Mouse (Mus musculus) stomach, embryonic 15.5 days (tissue): ENCODE results near the gene Rgs6. TPM values are rescaled to one million over a fixed set of nuclear protein-coding genes. Genes with fewer than 3 reads are reported as not detected.

Source experiments
- ATAC-seq: fragments of 200-750 bp; cut with Nextera tagmentation; 2 replicates; pipeline ENCODE4 v1.8.0; 2017; ENCODE audit warnings: low read depth, moderate number of reproducible peaks, moderate TSS enrichment; ENCODE audit not compliant: insufficient read depth, low FRiP score
- H3K27ac ChIP-seq: fragments of 300-500 bp; sonication (generic); 2 replicates; pipeline ENCODE4 v1.5.1; 2015; ENCODE audit warnings: mild to moderate bottlenecking, inconsistent platforms
- H3K27me3 ChIP-seq: fragments of 300-500 bp; sonication (generic); replicated peaks from 2 replicates; pipeline ENCODE4 v1.6.1; 2015; ENCODE audit warnings: inconsistent platforms
- H3K36me3 ChIP-seq: fragments of 300-500 bp; sonication (generic); 2 replicates; pipeline ENCODE4 v1.6.1; 2015; ENCODE audit warnings: inconsistent platforms
- H3K4me1 ChIP-seq: fragments of 300-500 bp; sonication (generic); 2 replicates; pipeline ENCODE4 v1.6.1; 2015; ENCODE audit warnings: inconsistent platforms
- H3K4me2 ChIP-seq: fragments of 300-500 bp; sonication (generic); 2 replicates; pipeline ENCODE4 v1.6.1; 2015; ENCODE audit warnings: mild to moderate bottlenecking, inconsistent platforms
- H3K4me3 ChIP-seq: fragments of 300-500 bp; sonication (generic); replicated peaks from 2 replicates; pipeline ENCODE4 v1.5.1; 2015; ENCODE audit warnings: inconsistent platforms
- H3K9ac ChIP-seq: fragments of 300-500 bp; sonication (generic); 2 replicates; pipeline ENCODE4 v1.6.1; 2015; ENCODE audit warnings: inconsistent platforms
- H3K9me3 ChIP-seq: fragments of 300-500 bp; sonication (generic); 2 replicates; pipeline ENCODE4 v1.6.1; 2016; ENCODE audit warnings: inconsistent platforms
- WGBS: fragments of 180-500 bp; shearing (Covaris S2); methylation state at CpG from one replicate; pipeline ENCODE4 v1.1.7; 2015; 5-methylcytosine and 5-hydroxymethylcytosine counted together
- polyA plus RNA-seq: library from polyadenylated mRNA; unstranded; fragments of >200 nt; fragmentation: Nextera tagmentation; extraction: Ambion mirVana; gene quantifications from 2 replicates; pipeline ENCODE4 v1.2.1, GENCODE M21; 2015

The Rgs6 gene
- polyA plus RNA-seq, 1 experiment from 2014 or later = 2.0 TPM

- H3K4me3 ChIP-seq = no peak overlapping the region
- H3K4me1 ChIP-seq = no peaks in the 10 kb centered on the region
- no peaks in the 10 kb centered on the region for H3K36me3 ChIP-seq
- H3K9ac ChIP-seq = no peak overlapping the region
- no peak overlapping the region for H3K27ac ChIP-seq
- no peak overlapping the region for H3K4me2 ChIP-seq
- no peaks in the 10 kb centered on the region for H3K27me3 ChIP-seq
- ATAC-seq = no peak
- 83% methylated on average over 5 of the region's 5 CpGs for WGBS
- no peaks in the 10 kb centered on the region for H3K9me3 ChIP-seq
Observed at GRCm38 (mm10) chr12:83136031-83136430, 547.9 kb downstream of the Rgs6 start.

- Histone ChIP-seq H3K27me3 (no peaks in the 10 kb centered on the region), H3K4me3 (no peak overlapping the region), H3K36me3 (no peaks in the 10 kb centered on the region), H3K4me1 (no peaks in the 10 kb centered on the region), H3K27ac (no peak overlapping the region), H3K9ac (no peak overlapping the region), H3K4me2 (no peak overlapping the region), H3K9me3 (no peaks in the 10 kb centered on the region)
- no peak for ATAC-seq
- 81% methylated on average over 2 of the region's 2 CpGs for WGBS
Observed at GRCm38 (mm10) chr12:83136460-83136859, 548.4 kb downstream of the Rgs6 start.

- 76% methylated on average over 3 of the region's 3 CpGs for WGBS
- H3K4me3 ChIP-seq = no peak overlapping the region
- H3K27ac ChIP-seq = no peak overlapping the region
- H3K4me2 ChIP-seq = no peak overlapping the region
- no peaks in the 10 kb centered on the region for H3K36me3 ChIP-seq
- H3K27me3 ChIP-seq = no peaks in the 10 kb centered on the region
- no peak for ATAC-seq
- no peaks in the 10 kb centered on the region for H3K4me1 ChIP-seq
- no peak overlapping the region for H3K9ac ChIP-seq
- no peaks in the 10 kb centered on the region for H3K9me3 ChIP-seq
Observed at GRCm38 (mm10) chr12:83137001-83137400, 548.9 kb downstream of the Rgs6 start.

- WGBS = 19% methylated on average over 2 of the region's 2 CpGs
- Histone ChIP-seq H3K27me3 (no peaks in the 10 kb centered on the region), H3K27ac (no peak overlapping the region)
Observed at GRCm38 (mm10) chr12:83141164-83141563, 553.1 kb downstream of the Rgs6 start.

GRCm38 (mm10) chr12:83142507-83142906 is 554.4 kb downstream of the Rgs6 start:
- WGBS = 55% methylated on average over 2 of the region's 2 CpGs
- Histone ChIP-seq H3K4me3 (no peak overlapping the region), H3K9me3 (no peaks in the 10 kb centered on the region), H3K4me2 (no peak overlapping the region), H3K36me3 (no peaks in the 10 kb centered on the region), H3K9ac (no peak overlapping the region), H3K27me3 (no peaks in the 10 kb centered on the region), H3K4me1 (no peaks in the 10 kb centered on the region), H3K27ac (no peak overlapping the region)
- ATAC-seq = no peak

More at GRCm38 (mm10) chr12:83141164-83141563, 553.1 kb downstream of the Rgs6 start:
- Histone ChIP-seq H3K4me3 (no peak overlapping the region), H3K4me1 (no peaks in the 10 kb centered on the region), H3K9me3 (no peaks in the 10 kb centered on the region), H3K9ac (no peak overlapping the region), H3K36me3 (no peaks in the 10 kb centered on the region), H3K4me2 (no peak overlapping the region)
- ATAC-seq = no peak

GRCm38 (mm10) chr12:83143071-83143470 is 555.0 kb downstream of the Rgs6 start:
- Histone ChIP-seq H3K4me3 (no peak overlapping the region), H3K4me1 (no peaks in the 10 kb centered on the region), H3K27ac (no peak overlapping the region), H3K9ac (no peak overlapping the region), H3K36me3 (no peaks in the 10 kb centered on the region), H3K9me3 (no peaks in the 10 kb centered on the region), H3K4me2 (no peak overlapping the region), H3K27me3 (no peaks in the 10 kb centered on the region)
- WGBS = 43% methylated on average over 3 of the region's 3 CpGs
- ATAC-seq = no peak

GRCm38 (mm10) chr12:83143574-83143973 is 555.5 kb downstream of the Rgs6 start:
- H3K36me3 ChIP-seq = no peaks in the 10 kb centered on the region
- H3K27me3 ChIP-seq = no peaks in the 10 kb centered on the region
- 88% methylated on average over 1 of the region's 1 CpGs for WGBS
- no peak overlapping the region for H3K9ac ChIP-seq
- no peak for ATAC-seq
- H3K9me3 ChIP-seq = no peaks in the 10 kb centered on the region
- H3K4me2 ChIP-seq = no peak overlapping the region
- H3K27ac ChIP-seq = no peak overlapping the region
- no peaks in the 10 kb centered on the region for H3K4me1 ChIP-seq
- no peak overlapping the region for H3K4me3 ChIP-seq

- Histone ChIP-seq H3K4me2 (no peak overlapping the region), H3K4me1 (no peaks in the 10 kb centered on the region), H3K27me3 (no peaks in the 10 kb centered on the region), H3K27ac (no peak overlapping the region), H3K4me3 (no peak overlapping the region), H3K9me3 (no peaks in the 10 kb centered on the region), H3K36me3 (no peaks in the 10 kb centered on the region), H3K9ac (no peak overlapping the region)
- ATAC-seq = no peak
- 85% methylated on average over 3 of the region's 3 CpGs for WGBS
Observed at GRCm38 (mm10) chr12:83145074-83145473, 557.0 kb downstream of the Rgs6 start.

- Histone ChIP-seq H3K4me1 (no peaks in the 10 kb centered on the region), H3K27me3 (no peaks in the 10 kb centered on the region), H3K27ac (no peak overlapping the region), H3K4me2 (no peak overlapping the region), H3K9me3 (no peaks in the 10 kb centered on the region), H3K36me3 (no peaks in the 10 kb centered on the region), H3K9ac (no peak overlapping the region), H3K4me3 (no peak overlapping the region)
- ATAC-seq = no peak
- whole genome bisulfite sequencing = 47% methylated on average over 3 of the region's 3 CpGs
Observed at GRCm38 (mm10) chr12:83145902-83146301, 557.8 kb downstream of the Rgs6 start.

GRCm38 (mm10) chr12:83146917-83147316 is 558.8 kb downstream of the Rgs6 start:
- Histone ChIP-seq H3K9ac (no peak overlapping the region), H3K4me1 (no peaks in the 10 kb centered on the region), H3K4me2 (no peak overlapping the region), H3K27me3 (no peaks in the 10 kb centered on the region), H3K27ac (no peak overlapping the region), H3K9me3 (no peaks in the 10 kb centered on the region), H3K4me3 (no peak overlapping the region), H3K36me3 (no peaks in the 10 kb centered on the region)
- ATAC-seq = no peak
- 45% methylated on average over 2 of the region's 2 CpGs for WGBS

GRCm38 (mm10) chr12:83150030-83150429 is 561.9 kb downstream of the Rgs6 start:
- Histone ChIP-seq H3K4me1 (no peaks in the 10 kb centered on the region), H3K36me3 (no peaks in the 10 kb centered on the region), H3K4me3 (no peak overlapping the region), H3K9ac (no peak overlapping the region), H3K4me2 (no peak overlapping the region), H3K9me3 (no peaks in the 10 kb centered on the region), H3K27ac (no peak overlapping the region), H3K27me3 (no peaks in the 10 kb centered on the region)
- 70% methylated on average over 7 of the region's 7 CpGs for WGBS
- no peak for ATAC-seq

GRCm38 (mm10) chr12:83150813-83151212 is 562.7 kb downstream of the Rgs6 start:
- no peaks in the 10 kb centered on the region for H3K36me3 ChIP-seq
- no peak overlapping the region for H3K27ac ChIP-seq
- H3K4me3 ChIP-seq = no peak overlapping the region
- H3K27me3 ChIP-seq = no peaks in the 10 kb centered on the region
- 86% methylated on average over 9 of the region's 9 CpGs for WGBS
- no peaks in the 10 kb centered on the region for H3K4me1 ChIP-seq
- no peak overlapping the region for H3K4me2 ChIP-seq
- H3K9me3 ChIP-seq = no peaks in the 10 kb centered on the region
- ATAC-seq = no peak
- H3K9ac ChIP-seq = no peak overlapping the region

- Histone ChIP-seq H3K4me2 (no peak overlapping the region), H3K36me3 (no peaks in the 10 kb centered on the region), H3K9me3 (no peaks in the 10 kb centered on the region), H3K9ac (no peak overlapping the region), H3K27ac (no peak overlapping the region), H3K4me1 (no peaks in the 10 kb centered on the region), H3K27me3 (no peaks in the 10 kb centered on the region), H3K4me3 (no peak overlapping the region)
- 80% methylated on average over 2 of the region's 2 CpGs for WGBS
- no peak for ATAC-seq
Observed at GRCm38 (mm10) chr12:83151474-83151873, 563.4 kb downstream of the Rgs6 start.
